ENCODE assay signal across 21 mouse cellular contexts in genomic region chr4:130905882-130906281, GRCm38 (mm10). TPM values are rescaled to one million over a fixed set of nuclear protein-coding genes. Genes with fewer than 3 reads are reported as not detected.
DNase-seq lines count a peak whose midpoint lies in the region; ATAC-seq and TF ChIP-seq lines count a peak whose summit lies in the region.
"Had no signal": no experiment of that assay in that cellular context is flagged by ENCODE, and none has a peak within 500 bp of the region (broad histone marks: within the 10 kb centered on the region; RNA-seq: fewer than 3 reads in every experiment).

No protein-coding gene starts in this region.

- no peak overlapping the region for H3K4me3 ChIP-seq in forebrain, embryonic 14.5 days (ENCODE audit: low read depth, low read length)
- H3K4me3 ChIP-seq in forebrain, postnatal 0 days (ENCODE audit: low read depth, low read length), result no peak overlapping the region
- no peak overlapping the region for H3K4me3 ChIP-seq in hindbrain, postnatal 0 days (ENCODE audit: low read length)
- no peak overlapping the region for H3K4me3 ChIP-seq in hindbrain, embryonic 14.5 days (replicated peaks; ENCODE audit: low read length)
- no peak overlapping the region for H3K4me3 ChIP-seq in limb, embryonic 10.5 days
- H3K4me3 ChIP-seq: liver, embryonic 12.5 days; myocyte had no signal

- no peaks in the 10 kb centered on the region for H3K27me3 ChIP-seq in forebrain, embryonic 14.5 days (replicated peaks; ENCODE audit: control insufficient read depth, insufficient read depth, low read length)
- no peaks in the 10 kb centered on the region for H3K27me3 ChIP-seq in forebrain, postnatal 0 days (ENCODE audit: insufficient read depth, low read length)
- no peaks in the 10 kb centered on the region for H3K27me3 ChIP-seq in hindbrain, postnatal 0 days (ENCODE audit: insufficient read depth, low read length)
- H3K27me3 ChIP-seq in hindbrain, embryonic 14.5 days (ENCODE audit: control insufficient read depth, insufficient read depth, low read length), result no peaks in the 10 kb centered on the region
- H3K27me3 ChIP-seq in limb, embryonic 10.5 days (ENCODE audit: low read depth, poor library complexity, severe bottlenecking), result peaks cover 8% of the 10 kb centered on the region; the same call in 1 of the 2 replicates
- H3K27me3 ChIP-seq: liver, embryonic 12.5 days; Patski had no signal

- WGBS in forebrain, embryonic 14.5 days, result 80% methylated on average over 6 of the region's 6 CpGs
- WGBS in forebrain, postnatal 0 days, result 79% methylated on average over 6 of the region's 6 CpGs
- 60% methylated on average over 6 of the region's 6 CpGs for WGBS in hindbrain, postnatal 0 days
- 81% methylated on average over 6 of the region's 6 CpGs for WGBS in hindbrain, embryonic 14.5 days
- 77% methylated on average over 6 of the region's 6 CpGs for WGBS in limb, embryonic 10.5 days

- no peaks in the 10 kb centered on the region for H3K9me3 ChIP-seq in forebrain, embryonic 14.5 days (replicated peaks; ENCODE audit: control insufficient read depth, low read length)
- H3K9me3 ChIP-seq in forebrain, postnatal 0 days (ENCODE audit: low read length), result no peaks in the 10 kb centered on the region
- H3K9me3 ChIP-seq in hindbrain, postnatal 0 days (ENCODE audit: low read length), result no peaks in the 10 kb centered on the region
- H3K9me3 ChIP-seq in hindbrain, embryonic 14.5 days (ENCODE audit: control insufficient read depth, low read length), result no peaks in the 10 kb centered on the region
- H3K9me3 ChIP-seq in limb, embryonic 10.5 days (replicated peaks), result no peaks in the 10 kb centered on the region
- H3K9me3 ChIP-seq: liver, embryonic 12.5 days had no signal

- no peak overlapping the region for H3K27ac ChIP-seq in forebrain, embryonic 14.5 days (ENCODE audit: low read depth, low read length)
- no peak overlapping the region for H3K27ac ChIP-seq in forebrain, postnatal 0 days (ENCODE audit: low read depth, low read length)
- 0 out of 2 replicates have a peak overlapping the region, but pooled peaks have one; percentile 26 for H3K27ac ChIP-seq in hindbrain, postnatal 0 days
- H3K27ac ChIP-seq in hindbrain, embryonic 14.5 days, result no peak overlapping the region
- H3K27ac ChIP-seq in limb, embryonic 10.5 days, result peak overlapping the region; percentile 83
- H3K27ac ChIP-seq: liver, embryonic 12.5 days; macrophage had no signal

- no peak for DNase-seq in forebrain, embryonic 14.5 days (ENCODE audit: low spot score)
- no peak for DNase-seq in forebrain, postnatal 0 days
- DNase-seq in hindbrain, postnatal 0 days (ENCODE audit: low spot score), result no peak
- DNase-seq in hindbrain, embryonic 14.5 days (ENCODE audit: low spot score), result no peak
- no peak for DNase-seq in limb, embryonic 10.5 days (ENCODE audit: low spot score)
- DNase-seq in naive thymus-derived CD4-positive, alpha-beta T cell, adult 2 months (ENCODE audit: low read depth), result peak; percentile 38
- DNase-seq in retina, embryonic 14.5 days (ENCODE audit: low spot score), result no peak
- no peak for DNase-seq in cerebellum, postnatal 25 days
- DNase-seq: lung, embryonic 14.5 days; midbrain, embryonic 14.5 days; right cerebral cortex, adult 18-20 months had no signal

- peak overlapping the region; percentile 5; the same call in 1 of the 2 replicates for H3K9ac ChIP-seq in forebrain, embryonic 14.5 days (ENCODE audit: low read length)
- H3K9ac ChIP-seq in forebrain, postnatal 0 days, result no peak overlapping the region
- no peak overlapping the region for H3K9ac ChIP-seq in hindbrain, postnatal 0 days (replicated peaks; ENCODE audit: low read length)
- H3K9ac ChIP-seq in hindbrain, embryonic 14.5 days, result no peak overlapping the region
- H3K9ac ChIP-seq: liver, embryonic 12.5 days; lung, embryonic 14.5 days had no signal

- no peak for TF ChIP-seq CTCF in forebrain, postnatal 0 days (IDR thresholded peaks at IDR 0.05; ENCODE audit: low read depth)
- no peak for TF ChIP-seq CTCF in hindbrain, postnatal 0 days (IDR thresholded peaks at IDR 0.05; ENCODE audit: low read depth)

- no peaks in the 10 kb centered on the region for H3K36me3 ChIP-seq in forebrain, embryonic 14.5 days (ENCODE audit: control insufficient read depth, insufficient read depth, low read length)
- H3K36me3 ChIP-seq in forebrain, postnatal 0 days (ENCODE audit: insufficient read depth), result no peaks in the 10 kb centered on the region
- H3K36me3 ChIP-seq in hindbrain, postnatal 0 days (ENCODE audit: insufficient read depth, low read length), result no peaks in the 10 kb centered on the region
- H3K36me3 ChIP-seq in hindbrain, embryonic 14.5 days (replicated peaks; ENCODE audit: control insufficient read depth, insufficient read depth), result no peaks in the 10 kb centered on the region
- H3K36me3 ChIP-seq in limb, embryonic 10.5 days, result no peaks in the 10 kb centered on the region
- H3K36me3 ChIP-seq: liver, embryonic 12.5 days had no signal

- no peak overlapping the region for H3K4me2 ChIP-seq in forebrain, embryonic 14.5 days (ENCODE audit: low read length)
- H3K4me2 ChIP-seq in forebrain, postnatal 0 days (ENCODE audit: low read depth), result no peak overlapping the region
- H3K4me2 ChIP-seq in hindbrain, postnatal 0 days (ENCODE audit: low read depth, low read length), result no peak overlapping the region
- no peak overlapping the region for H3K4me2 ChIP-seq in hindbrain, embryonic 14.5 days (replicated peaks)
- H3K4me2 ChIP-seq: liver, embryonic 12.5 days; lung, embryonic 14.5 days had no signal

- peaks cover 7% of the 10 kb centered on the region; the same call in 1 of the 2 replicates for H3K4me1 ChIP-seq in forebrain, embryonic 14.5 days (ENCODE audit: control insufficient read depth, insufficient read depth, low read length)
- no peaks in the 10 kb centered on the region for H3K4me1 ChIP-seq in forebrain, postnatal 0 days (ENCODE audit: insufficient read depth)
- H3K4me1 ChIP-seq in hindbrain, postnatal 0 days (ENCODE audit: insufficient read depth, low read length), result peaks cover 4% of the 10 kb centered on the region; the same call in 1 of the 2 replicates
- no peaks in the 10 kb centered on the region; the same call in 1 of the 2 replicates for H3K4me1 ChIP-seq in hindbrain, embryonic 14.5 days (replicated peaks; ENCODE audit: control insufficient read depth, insufficient read depth, low read length)
- H3K4me1 ChIP-seq in limb, embryonic 10.5 days, result peaks cover 81% of the 10 kb centered on the region

- ATAC-seq in forebrain, embryonic 14.5 days, result no peak
- no peak for ATAC-seq in forebrain, postnatal 0 days
- no peak for ATAC-seq in hindbrain, postnatal 0 days
- no peak for ATAC-seq in hindbrain, embryonic 14.5 days (ENCODE audit: low FRiP score)
- ATAC-seq: activated CD4-positive, CD25-positive, alpha-beta regulatory T cell, adult 4 months; forebrain, embryonic 16.5 days; liver, embryonic 12.5 days had no signal

RNA-seq across cellular contexts. Expression of gene Laptm5, which starts 7.0 kb away (rescaled TPM):
- polyA plus RNA-seq in forebrain, embryonic 14.5 days (2014; fragmentation: Nextera tagmentation; extraction: Ambion mirVana), result 27.6 and 31.9 TPM in 2 replicates
- total RNA-seq in forebrain, postnatal 0 days (2014; rRNA removed), result 17.5 and 25.5 TPM in 2 replicates
- 30.2 and 34.3 TPM in 2 replicates for polyA plus RNA-seq in forebrain, postnatal 0 days (2015; fragmentation: Nextera tagmentation; extraction: Ambion mirVana)
- 42.8 and 71.4 TPM in 2 replicates for total RNA-seq in hindbrain, postnatal 0 days (2014; rRNA removed)
- 40.8 and 43.1 TPM in 2 replicates for polyA plus RNA-seq in hindbrain, postnatal 0 days (2015; fragmentation: Nextera tagmentation; extraction: Ambion mirVana)
- polyA plus RNA-seq in hindbrain, embryonic 14.5 days (2014; fragmentation: Nextera tagmentation; extraction: Ambion mirVana), result 35.2 and 37.4 TPM in 2 replicates
- 10.5 and 15.4 TPM in 2 replicates for polyA plus RNA-seq in limb, embryonic 10.5 days (2016; fragmentation: Nextera tagmentation; extraction: Ambion mirVana)
- polyA plus RNA-seq: Patski had no signal

RNA-seq across cellular contexts. Expression of gene Matn1, which starts 38.3 kb away (rescaled TPM):
- polyA plus RNA-seq in forebrain, embryonic 14.5 days (2014; fragmentation: Nextera tagmentation; extraction: Ambion mirVana), result 0.09 and 0.10 TPM in 2 replicates
- total RNA-seq in forebrain, postnatal 0 days (2014; rRNA removed), result 0.24 and 0.38 TPM in 2 replicates
- polyA plus RNA-seq in forebrain, postnatal 0 days (2015; fragmentation: Nextera tagmentation; extraction: Ambion mirVana), result 0.16 and 0.27 TPM in 2 replicates
- 0.26 and 0.90 TPM in 2 replicates for total RNA-seq in hindbrain, postnatal 0 days (2014; rRNA removed)
- 0.71 and 1.2 TPM in 2 replicates for polyA plus RNA-seq in hindbrain, postnatal 0 days (2015; fragmentation: Nextera tagmentation; extraction: Ambion mirVana)
- 0.43 TPM in 1 of 2 replicates, not detected in the other for polyA plus RNA-seq in hindbrain, embryonic 14.5 days (2014; fragmentation: Nextera tagmentation; extraction: Ambion mirVana)
- 0.23 TPM in 1 of 2 replicates, not detected in the other for polyA plus RNA-seq in limb, embryonic 10.5 days (2016; fragmentation: Nextera tagmentation; extraction: Ambion mirVana)
- total RNA-seq: adrenal gland, postnatal 36 days; gastrocnemius, adult 18-20 months; heart, adult 8-10 months; hematopoietic stem cell, adult 5-6 weeks had no signal
- polyA plus RNA-seq: forebrain, embryonic 16.5 days; lung, embryonic 14.5 days; midbrain, embryonic 14.5 days; myocyte; Patski had no signal

Comparison
In these comparisons a context has a peak if more than half of its experiments do, and no peak if none do; other contexts are left out.
1. H3K27ac ChIP-seq: peak in hindbrain, postnatal 0 days (single experiment) and limb, embryonic 10.5 days (single experiment); none in forebrain, embryonic 14.5 days (single experiment), forebrain, postnatal 0 days (single experiment) and hindbrain, embryonic 14.5 days (single experiment).